Mouse (Mus musculus): ENCODE measurements around the gene Arhgef15.

DNA sequence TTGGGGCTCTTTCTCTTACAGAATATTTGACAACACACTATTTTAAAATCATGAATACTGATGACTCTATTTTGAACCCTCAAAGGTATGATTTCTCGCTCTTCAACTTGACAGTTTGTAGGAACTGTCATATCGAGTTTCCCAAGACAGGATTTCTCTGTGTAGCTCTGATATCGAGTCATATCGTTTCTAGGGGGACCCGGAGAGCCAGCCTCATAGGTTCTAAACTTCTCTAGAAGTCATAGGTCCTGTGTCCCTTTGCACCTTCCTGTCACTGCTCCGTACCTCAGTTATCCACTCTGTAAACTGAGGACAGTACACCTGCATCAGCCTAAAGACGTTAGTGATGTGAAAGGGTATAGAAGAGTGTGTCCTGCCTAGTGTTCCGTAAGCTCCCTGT lies 57.5 kb downstream of the Arhgef15 start:
- no peak for TF ChIP-seq CTCF (IDR thresholded peaks at IDR 0.05; ENCODE audit: control insufficient read depth, insufficient read depth, insufficient replicate concordance, low read depth, low read length)
- TF ChIP-seq POLR2A (IDR thresholded peaks at IDR 0.05; ENCODE audit: control insufficient read depth, low read depth, low read length): no peak

Data from testis, adult 2 months (tissue).